Mouse (Mus musculus): ENCODE measurements around the gene Fgf15.
A peak's percentile ranks its signal among the peaks of the same experiment; 100 is the strongest.
"Not testable (repeated sequence)": the region's sequence is repeated elsewhere in the genome, so short reads cannot be mapped to it uniquely, and the experiment has no call there.

The Fgf15 gene

GRCm38 (mm10) chr7:144896294-144897218 is at the start of gene Fgf15:
Gene Fgf15 (plus strand): TSS chr7:144896531.
- DNase-seq = peak; percentile 91

- DNase-seq = no peak
Measured at GRCm38 (mm10) chr7:144847067-144847466, 49.3 kb upstream of the Fgf15 start, which contains the start of gene Fgf4. Gene Fgf4 (plus strand): TSS chr7:144847367.

- no peak for DNase-seq
Measured at GRCm38 (mm10) chr7:144851321-144851720, 45.0 kb upstream of the Fgf15 start.

- DNase-seq = no peak
Measured at GRCm38 (mm10) chr7:144854966-144855365, 41.4 kb upstream of the Fgf15 start.

- no peak for DNase-seq
Measured at GRCm38 (mm10) chr7:144857158-144857557, 39.2 kb upstream of the Fgf15 start.

GRCm38 (mm10) chr7:144857826-144858342 is 38.4 kb upstream of the Fgf15 start:
- DNase-seq = no peak

- no peak for DNase-seq
Measured at GRCm38 (mm10) chr7:144858702-144859101, 37.6 kb upstream of the Fgf15 start.

- DNase-seq = no peak
Measured at GRCm38 (mm10) chr7:144861056-144861768, 35.1 kb upstream of the Fgf15 start.

GRCm38 (mm10) chr7:144861769-144862070 is 34.6 kb upstream of the Fgf15 start:
- DNase-seq = no peak

GRCm38 (mm10) chr7:144862126-144862525 is 34.2 kb upstream of the Fgf15 start:
- no peak for DNase-seq

GRCm38 (mm10) chr7:144862712-144863111 is 33.6 kb upstream of the Fgf15 start:
- no peak for DNase-seq

GRCm38 (mm10) chr7:144863196-144863595 is 33.1 kb upstream of the Fgf15 start:
- DNase-seq = no peak

- no peak for DNase-seq
Measured at GRCm38 (mm10) chr7:144864160-144864670, 32.1 kb upstream of the Fgf15 start.

GRCm38 (mm10) chr7:144867161-144867560 is 29.2 kb upstream of the Fgf15 start:
- no peak for DNase-seq

- DNase-seq = no peak
Measured at GRCm38 (mm10) chr7:144867602-144868001, 28.7 kb upstream of the Fgf15 start.

GRCm38 (mm10) chr7:144872420-144872819 is 23.9 kb upstream of the Fgf15 start:
- DNase-seq = peak; percentile 87

GRCm38 (mm10) chr7:144873160-144873559 is 23.2 kb upstream of the Fgf15 start:
- peak; percentile 82 for DNase-seq

- DNase-seq = peak; percentile 71
Measured at GRCm38 (mm10) chr7:144874226-144874625, 22.1 kb upstream of the Fgf15 start.

GRCm38 (mm10) chr7:144878401-144878800 is 17.9 kb upstream of the Fgf15 start:
- no peak for DNase-seq

- DNase-seq = no peak
Measured at GRCm38 (mm10) chr7:144883106-144883505, 13.2 kb upstream of the Fgf15 start.

GRCm38 (mm10) chr7:144887672-144888071 is 8.7 kb upstream of the Fgf15 start:
- DNase-seq = no peak

- DNase-seq = no peak
Measured at GRCm38 (mm10) chr7:144888564-144889299, 7.6 kb upstream of the Fgf15 start.

GRCm38 (mm10) chr7:144890661-144891060 is 5.7 kb upstream of the Fgf15 start:
- not testable (repeated sequence) for DNase-seq
